Mouse (Mus musculus) embryonic fibroblast, embryonic 13.5 days (primary cell): ENCODE data around the gene Cdk5r1.

Source experiments
- CTCF ChIP-seq: IDR thresholded peaks from 2 replicates; pipeline ENCODE4 v1.5.1; 2011; ENCODE audit warnings: mild to moderate bottlenecking, control low read depth, low read length, moderate library complexity, borderline replicate concordance; ENCODE audit not compliant: insufficient read depth
- POLR2A ChIP-seq: IDR thresholded peaks from 2 replicates; pipeline ENCODE4 v1.6.1; 2011; ENCODE audit warnings: low read depth, mild to moderate bottlenecking, control low read depth, low read length, moderate library complexity

- TF ChIP-seq CTCF (no peak), POLR2A (no peak)
Measured at GRCm38 (mm10) chr11:80524213-80524612, 47.4 kb downstream of the Cdk5r1 start.
